Mouse (Mus musculus): Measurements from ENCODE around the gene Slc47a2.
A peak's percentile ranks its signal among the peaks of the same experiment; 100 is the strongest.

The Slc47a2 gene

DNA sequence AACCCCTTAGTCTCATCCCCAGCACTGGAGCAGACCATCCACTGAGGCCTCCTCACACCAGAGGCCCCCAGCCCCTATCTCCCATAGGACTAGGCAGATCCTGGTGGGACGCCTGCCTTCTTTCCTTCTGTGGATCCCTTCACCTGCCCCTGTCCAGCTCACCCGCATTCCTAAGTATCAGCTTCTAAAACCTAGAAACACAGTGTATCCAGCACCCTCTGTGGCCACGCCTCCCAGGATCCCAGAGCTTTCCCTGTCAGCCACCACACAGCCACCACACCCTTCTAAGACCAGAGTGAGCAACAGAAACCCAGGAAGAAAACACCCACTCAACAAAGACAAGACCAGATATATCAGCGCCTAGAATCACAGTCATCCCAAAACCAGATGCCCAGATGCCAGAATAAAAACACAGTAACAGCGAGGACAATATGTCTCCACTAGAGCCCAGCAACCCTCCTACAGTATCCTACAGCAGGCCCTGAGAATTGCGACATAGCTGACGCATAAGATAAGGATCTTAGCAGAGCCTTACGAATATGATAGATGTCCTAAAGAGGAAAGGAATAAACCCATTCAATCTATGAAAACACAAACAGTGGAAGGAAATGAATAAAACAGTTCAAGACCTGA lies 64.1 kb downstream of the Slc47a2 start:
- DNase-seq (ENCODE audit: low spot score), result no peak

DNA sequence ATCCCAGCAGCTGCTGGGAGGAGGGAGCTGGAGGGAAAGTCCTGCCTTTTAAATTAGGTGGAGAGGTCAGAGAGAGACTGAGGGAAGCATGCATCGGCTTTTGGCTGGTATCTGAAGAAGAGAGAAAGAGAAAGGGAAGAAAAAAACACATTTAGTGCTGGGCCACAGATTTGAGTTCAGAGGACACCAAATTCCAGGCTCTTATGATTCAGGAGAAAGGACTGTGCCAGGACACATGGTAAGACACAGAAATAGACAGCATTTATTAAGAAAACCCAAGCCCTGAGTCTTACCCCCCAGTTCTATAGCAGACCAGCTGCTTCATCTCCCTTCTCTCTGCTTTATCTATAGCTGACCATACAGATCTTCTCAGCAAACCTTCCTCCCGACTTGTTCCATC lies 64.7 kb downstream of the Slc47a2 start:
- no peak for DNase-seq (ENCODE audit: low spot score)

GRCm38 (mm10) chr11:61276482-61276881 lies 66.2 kb downstream of the Slc47a2 start:
- DNase-seq (ENCODE audit: low spot score), result no peak

DNA sequence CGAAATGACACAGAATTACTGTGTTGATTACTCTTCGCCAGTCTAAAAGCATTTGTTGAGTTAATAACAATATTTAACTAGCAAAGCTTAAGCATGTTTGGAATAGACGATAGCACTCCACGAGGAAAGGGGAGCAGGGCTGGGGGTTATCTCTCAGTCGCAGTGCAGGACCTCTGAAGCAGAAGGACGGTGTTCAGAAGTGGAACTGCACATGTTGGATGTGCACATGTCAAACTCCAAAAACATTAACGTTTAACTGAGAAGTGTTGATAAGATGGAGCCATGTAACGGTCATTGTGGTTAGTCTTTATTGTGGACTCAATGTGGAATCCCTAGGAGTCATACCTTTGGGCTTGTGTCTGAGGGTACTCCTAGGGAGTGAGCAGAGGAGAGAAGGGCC lies 67.6 kb downstream of the Slc47a2 start:
- DNase-seq (ENCODE audit: low spot score), result no peak

DNA sequence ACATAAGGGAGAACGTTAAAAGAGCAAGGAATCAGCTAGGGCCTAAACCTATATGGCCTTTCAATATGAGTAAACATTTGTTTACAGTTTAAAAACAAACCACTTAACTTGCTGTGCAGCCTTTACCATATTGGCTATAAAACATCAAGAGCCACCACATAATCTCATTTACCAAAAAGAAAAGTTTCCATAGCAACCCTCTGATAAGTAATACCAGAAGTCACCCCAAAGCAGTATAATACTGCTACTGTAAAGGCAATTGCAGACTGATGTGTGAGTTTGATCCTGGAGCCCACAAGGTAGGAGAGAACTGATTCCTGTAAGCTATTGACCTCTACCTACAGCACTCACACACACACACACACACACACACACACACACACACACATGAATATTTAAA lies 68.2 kb downstream of the Slc47a2 start:
- no peak for DNase-seq (ENCODE audit: low spot score)

DNA sequence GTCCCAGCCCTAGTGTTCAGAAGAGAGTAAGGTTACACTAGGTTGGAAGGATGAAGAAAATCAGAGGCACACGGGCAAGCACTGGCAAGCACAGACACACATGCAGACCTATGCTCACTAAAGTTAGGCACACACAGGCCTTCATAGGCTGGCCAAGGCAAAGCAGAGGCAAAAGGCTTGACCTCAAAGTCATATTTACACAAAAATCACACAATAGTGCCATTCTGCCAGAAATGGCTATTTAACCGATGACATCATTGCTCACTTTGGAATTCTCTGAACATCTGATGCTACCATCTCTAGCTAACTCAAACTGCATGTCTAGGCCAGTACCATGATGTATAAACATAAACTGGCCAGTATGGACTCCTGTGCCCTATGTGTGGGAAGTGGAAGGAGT lies 68.7 kb downstream of the Slc47a2 start:
- DNase-seq (ENCODE audit: low spot score), result no peak

GRCm38 (mm10) chr11:61271612-61272011 lies 71.0 kb downstream of the Slc47a2 start:
- DNase-seq (ENCODE audit: low spot score), result no peak

- DNase-seq (ENCODE audit: low spot score), result no peak
Observed at GRCm38 (mm10) chr11:61270406-61270805, 72.3 kb downstream of the Slc47a2 start.

DNA sequence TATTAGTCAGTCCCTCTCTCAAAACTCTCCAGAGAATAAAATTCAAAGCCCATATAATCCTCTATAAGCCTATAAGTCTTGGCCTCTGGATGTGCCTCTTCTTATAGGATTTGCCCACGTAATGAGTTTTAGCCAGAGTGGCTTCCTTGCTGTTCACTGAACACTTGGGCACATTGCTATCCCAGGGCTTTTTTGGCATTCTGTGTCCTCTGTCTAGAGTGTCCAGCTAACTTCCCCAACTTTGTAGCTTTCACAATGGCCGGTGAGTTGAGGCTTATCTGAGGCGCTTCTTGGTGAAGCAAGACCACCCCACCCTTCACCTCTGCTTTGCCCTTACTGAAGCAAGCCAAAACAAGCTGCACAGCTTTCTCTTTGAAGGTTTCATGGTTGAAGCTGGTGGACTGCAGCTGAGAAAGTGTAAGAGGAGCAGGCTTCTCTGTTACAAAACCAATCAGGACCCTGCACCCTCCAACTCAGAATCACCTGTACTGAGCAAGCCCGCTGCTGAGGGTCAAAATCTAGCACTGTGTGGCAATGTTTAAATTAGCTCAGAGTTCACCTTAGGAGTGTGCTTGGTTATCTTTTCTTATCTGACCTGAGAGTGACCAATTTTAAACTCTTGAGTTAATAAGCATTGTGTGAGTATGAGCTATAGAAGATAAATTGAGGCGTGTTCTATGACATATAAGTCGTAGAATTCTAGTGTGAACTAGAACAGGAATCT lies 73.9 kb downstream of the Slc47a2 start:
- DNase-seq (ENCODE audit: low spot score), result no peak

DNA sequence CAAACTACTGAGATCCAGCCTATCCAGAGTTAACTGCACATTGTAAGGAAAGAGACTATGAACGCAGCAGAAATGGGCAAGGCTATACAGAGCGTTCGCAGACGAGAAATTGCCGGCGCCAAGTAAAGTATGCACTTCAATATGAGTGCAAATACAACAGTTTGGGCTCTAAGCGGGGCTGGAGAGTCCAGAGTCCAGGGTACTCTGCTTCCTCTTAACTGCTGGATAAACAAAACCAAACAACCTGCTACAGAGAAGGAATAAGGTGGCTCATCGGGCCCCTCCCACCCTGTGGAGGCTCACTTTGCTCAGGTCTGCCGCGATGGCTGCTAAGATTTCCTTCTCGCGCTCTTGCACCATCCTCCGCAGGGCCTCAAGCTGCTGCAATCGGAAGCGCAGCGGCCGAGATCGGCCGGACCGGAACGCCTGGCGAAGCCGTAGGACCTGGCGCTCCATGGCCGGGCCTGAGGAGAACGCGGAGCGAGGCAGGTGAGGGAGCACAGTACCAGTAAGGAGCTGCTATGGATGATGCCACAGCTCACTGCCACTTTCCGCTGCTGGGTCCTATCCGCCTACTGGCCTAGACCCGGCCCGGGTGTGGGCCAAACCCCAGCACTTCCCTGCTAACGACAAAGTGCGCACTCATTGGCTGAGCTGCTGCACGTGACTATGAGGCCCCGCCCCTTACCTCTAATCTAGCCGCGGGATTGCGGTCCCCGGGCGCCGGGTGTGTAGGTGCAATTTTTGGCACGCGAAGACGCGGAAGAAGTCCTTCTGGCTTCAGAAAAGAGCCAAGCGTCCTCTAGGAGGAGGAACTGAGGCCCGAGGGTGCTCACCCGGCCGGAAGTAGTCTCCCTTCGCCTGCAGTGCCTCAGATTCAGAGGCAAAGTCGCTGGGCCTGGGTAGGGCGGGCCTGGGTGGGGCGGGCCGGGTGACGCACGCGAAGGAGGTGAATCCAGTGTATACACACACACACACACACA lies 75.8 kb downstream of the Slc47a2 start, which contains the start of gene Aldh3a2:
Gene Aldh3a2, minus strand, starts transcription at position 914 of the 983 bp plus-strand sequence.
- DNase-seq (ENCODE audit: low spot score), result peak; percentile 90

- DNase-seq (ENCODE audit: low spot score), result no peak
Observed at GRCm38 (mm10) chr11:61263841-61264240, 78.8 kb downstream of the Slc47a2 start.

DNA sequence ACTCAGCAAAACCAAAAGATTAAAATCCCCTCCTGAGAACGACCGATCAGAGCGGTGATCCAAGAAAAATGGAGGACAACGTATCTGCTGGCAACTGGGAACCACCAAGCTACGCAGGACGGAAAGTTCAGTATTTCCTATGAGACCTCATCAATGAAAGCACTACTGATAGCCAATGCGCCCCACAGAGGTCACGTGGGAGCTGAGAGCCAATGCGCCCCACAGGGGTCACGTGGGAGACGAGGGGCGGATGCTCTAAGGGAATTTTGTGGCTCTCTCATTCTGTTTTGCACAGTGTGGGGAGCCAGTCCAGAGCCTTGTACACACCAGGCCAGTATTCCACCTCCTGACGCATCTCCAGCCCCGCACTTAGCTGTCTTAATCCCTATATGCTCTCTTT lies 80.1 kb downstream of the Slc47a2 start:
- no peak for DNase-seq (ENCODE audit: low spot score)

- no peak for DNase-seq (ENCODE audit: low spot score)
Observed at GRCm38 (mm10) chr11:61259106-61259505, 83.6 kb downstream of the Slc47a2 start.

DNA sequence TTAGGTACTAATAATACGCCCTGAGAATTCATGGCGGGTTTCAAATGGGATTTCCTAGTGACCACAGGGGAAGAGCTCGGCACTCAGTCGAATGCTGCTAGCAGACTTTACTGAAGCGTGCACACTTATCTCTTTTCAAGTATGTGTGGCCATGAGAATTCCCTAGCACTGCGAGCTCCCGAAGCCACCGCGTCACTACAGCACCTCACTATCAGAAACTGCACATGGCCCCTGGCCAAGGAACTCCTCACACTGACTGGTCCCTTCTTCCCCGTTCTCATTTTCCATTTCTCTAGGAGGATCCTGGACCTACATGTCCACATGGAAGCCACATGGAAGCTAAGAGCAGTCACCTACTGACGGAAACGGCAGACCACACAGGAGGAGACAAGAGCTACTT lies 89.9 kb downstream of the Slc47a2 start:
- no peak for DNase-seq (ENCODE audit: low spot score)

DNA sequence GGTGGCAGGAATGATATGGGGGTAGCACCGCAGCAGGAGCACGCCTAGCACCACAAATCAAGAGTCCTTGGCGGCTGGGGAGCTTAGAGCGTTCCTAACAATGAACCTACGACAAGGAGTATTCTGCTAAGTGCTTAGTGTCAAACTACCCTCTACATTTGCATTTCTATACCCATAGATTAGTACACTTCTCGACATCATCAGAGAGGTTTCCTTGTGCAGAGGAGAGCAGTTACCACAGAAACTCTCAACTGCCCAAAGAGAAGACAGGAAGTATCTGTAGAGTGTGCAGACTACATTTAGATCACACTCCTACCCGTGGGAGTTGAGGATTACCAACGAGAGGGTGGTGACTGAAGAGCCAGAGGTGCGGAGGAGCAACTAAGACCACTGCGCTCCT lies 90.9 kb downstream of the Slc47a2 start:
- no peak for DNase-seq (ENCODE audit: low spot score)
